Mouse (Mus musculus) C2C12 (cell line): ENCODE results near the gene Tas2r137.

Experiments used
- CEBPB ChIP-seq: IDR thresholded peaks from one replicate; pipeline ENCODE4 v1.6.1; 2011; ENCODE audit warnings: low read depth, mild to moderate bottlenecking, control low read depth, moderate library complexity
- CTCF ChIP-seq: IDR thresholded peaks from one replicate; pipeline ENCODE4 v1.5.1; 2011; ENCODE audit not compliant: control insufficient read depth, insufficient read depth, insufficient read length
- FOSL1 ChIP-seq: IDR thresholded peaks from one replicate; pipeline ENCODE4 v1.8.0; 2011; ENCODE audit warnings: mild to moderate bottlenecking, low read length; ENCODE audit not compliant: poor library complexity, insufficient read depth, severe bottlenecking
- MAX ChIP-seq: IDR thresholded peaks from one replicate; pipeline ENCODE4 v1.6.1; 2011; ENCODE audit warnings: mild to moderate bottlenecking, control low read depth
- MYOD1 ChIP-seq: IDR thresholded peaks from one replicate; pipeline ENCODE4 v1.6.1; 2011; ENCODE audit warnings: low read depth; ENCODE audit not compliant: control insufficient read depth, insufficient read length
- MYOG ChIP-seq: IDR thresholded peaks from one replicate; pipeline ENCODE4 v1.6.1; 2011; ENCODE audit not compliant: control insufficient read depth, insufficient read length; ENCODE audit errors: extremely low read depth
- USF1 ChIP-seq: IDR thresholded peaks from one replicate; pipeline ENCODE4 v1.6.1; 2011; ENCODE audit warnings: low read depth, mild to moderate bottlenecking, control low read depth, moderate library complexity

DNA sequence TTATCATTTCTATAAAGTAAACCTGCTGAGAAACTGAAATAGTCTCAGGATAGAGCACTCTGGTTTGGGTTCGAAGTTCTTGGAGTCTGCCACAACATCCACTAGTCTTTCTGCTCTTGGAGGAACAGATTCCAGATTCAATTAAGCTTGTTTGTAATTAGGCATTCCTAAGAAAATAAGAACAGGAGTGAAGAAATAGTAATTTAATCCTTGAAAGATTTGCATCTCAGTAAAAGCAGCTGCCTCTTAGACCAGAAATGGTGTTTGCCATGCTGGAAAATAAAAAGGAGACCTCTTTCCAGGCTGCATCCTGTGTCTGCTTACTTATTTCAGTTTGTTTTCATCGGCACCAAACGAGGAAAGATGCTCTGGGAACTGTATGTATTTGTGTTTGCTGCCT, 2.2 kb downstream of the Tas2r137 start, which contains the start of gene Tas2r108:
- TF ChIP-seq CTCF (no peak), CEBPB (no peak), USF1 (no peak), MYOG (no peak), MYOD1 (no peak), MAX (no peak), FOSL1 (no peak)
